Mouse (Mus musculus) embryo, embryonic 11.5 days (tissue): ENCODE data around the gene Thumpd1.
"Not testable (repeated sequence)": the region's sequence is repeated elsewhere in the genome, so short reads cannot be mapped to it uniquely, and the experiment has no call there.

Experiments used
- DNase-seq: peaks from one replicate; pipeline ENCODE4 v3.0.0-alpha.2; 2012; ENCODE audit warnings: low read depth, low spot score

The Thumpd1 gene

GRCm38 (mm10) chr7:119720253-119720946, at the start of gene Thumpd1:
Thumpd1 (minus strand) TSS chr7:119720798.
- DNase-seq, result peak; percentile 90

GRCm38 (mm10) chr7:119769895-119770294, 49.3 kb upstream of the Thumpd1 start:
- DNase-seq, result no peak

- DNase-seq, result no peak
Measured at GRCm38 (mm10) chr7:119766996-119767395, 46.4 kb upstream of the Thumpd1 start.

GRCm38 (mm10) chr7:119764377-119764776, 43.8 kb upstream of the Thumpd1 start:
- DNase-seq, result no peak

GRCm38 (mm10) chr7:119762166-119762697, 41.6 kb upstream of the Thumpd1 start:
- no peak for DNase-seq

- no peak for DNase-seq
Measured at GRCm38 (mm10) chr7:119760527-119760951, 39.9 kb upstream of the Thumpd1 start, which contains the start of gene Acsm3. Acsm3 (plus strand) TSS chr7:119760923.

- no peak for DNase-seq
Measured at GRCm38 (mm10) chr7:119753696-119754095, 33.1 kb upstream of the Thumpd1 start.

GRCm38 (mm10) chr7:119749942-119750341, 29.3 kb upstream of the Thumpd1 start:
- no peak for DNase-seq

- no peak for DNase-seq
Measured at GRCm38 (mm10) chr7:119748761-119749160, 28.2 kb upstream of the Thumpd1 start.

GRCm38 (mm10) chr7:119745869-119746268, 25.3 kb upstream of the Thumpd1 start:
- no peak for DNase-seq

GRCm38 (mm10) chr7:119744321-119744720, 23.7 kb upstream of the Thumpd1 start:
- peak; percentile 14 for DNase-seq

GRCm38 (mm10) chr7:119739798-119740468, 19.3 kb upstream of the Thumpd1 start:
- DNase-seq, result not testable (repeated sequence)

GRCm38 (mm10) chr7:119738877-119739276, 18.3 kb upstream of the Thumpd1 start:
- DNase-seq, result no peak

GRCm38 (mm10) chr7:119731262-119731661, 10.7 kb upstream of the Thumpd1 start:
- DNase-seq, result not testable (repeated sequence)

GRCm38 (mm10) chr7:119727621-119728020, 7.0 kb upstream of the Thumpd1 start:
- DNase-seq, result no peak

GRCm38 (mm10) chr7:119720947-119721310, 331 bp upstream of the Thumpd1 start:
- no peak for DNase-seq

GRCm38 (mm10) chr7:119714111-119714510, 6.5 kb downstream of the Thumpd1 start:
- no peak for DNase-seq

- no peak for DNase-seq
Measured at GRCm38 (mm10) chr7:119694926-119695325, 25.7 kb downstream of the Thumpd1 start.

- no peak for DNase-seq
Measured at GRCm38 (mm10) chr7:119692302-119692701, 28.3 kb downstream of the Thumpd1 start.

GRCm38 (mm10) chr7:119689726-119690125, 30.9 kb downstream of the Thumpd1 start, which contains the start of gene Acsm4:
Acsm4 (plus strand) TSS chr7:119690026.
- no peak for DNase-seq

GRCm38 (mm10) chr7:119682699-119683098, 37.9 kb downstream of the Thumpd1 start:
- DNase-seq, result no peak

- no peak for DNase-seq
Measured at GRCm38 (mm10) chr7:119680107-119680506, 40.5 kb downstream of the Thumpd1 start.

GRCm38 (mm10) chr7:119673465-119673864, 47.1 kb downstream of the Thumpd1 start:
- DNase-seq, result peak; percentile 44
